Mouse (Mus musculus) heart, adult 9 months (tissue): ENCODE measurements around the gene Zfp410.
"Not testable (repeated sequence)": the region's sequence is repeated elsewhere in the genome, so short reads cannot be mapped to it uniquely, and the experiment has no call there.

ENCODE experiments used
- DNase-seq, 2 experiments: peaks; one replicate each; pipeline ENCODE4 v3.0.0; 2022; ENCODE audit warnings: low spot score in 2 of 2

Gene Zfp410

DNA sequence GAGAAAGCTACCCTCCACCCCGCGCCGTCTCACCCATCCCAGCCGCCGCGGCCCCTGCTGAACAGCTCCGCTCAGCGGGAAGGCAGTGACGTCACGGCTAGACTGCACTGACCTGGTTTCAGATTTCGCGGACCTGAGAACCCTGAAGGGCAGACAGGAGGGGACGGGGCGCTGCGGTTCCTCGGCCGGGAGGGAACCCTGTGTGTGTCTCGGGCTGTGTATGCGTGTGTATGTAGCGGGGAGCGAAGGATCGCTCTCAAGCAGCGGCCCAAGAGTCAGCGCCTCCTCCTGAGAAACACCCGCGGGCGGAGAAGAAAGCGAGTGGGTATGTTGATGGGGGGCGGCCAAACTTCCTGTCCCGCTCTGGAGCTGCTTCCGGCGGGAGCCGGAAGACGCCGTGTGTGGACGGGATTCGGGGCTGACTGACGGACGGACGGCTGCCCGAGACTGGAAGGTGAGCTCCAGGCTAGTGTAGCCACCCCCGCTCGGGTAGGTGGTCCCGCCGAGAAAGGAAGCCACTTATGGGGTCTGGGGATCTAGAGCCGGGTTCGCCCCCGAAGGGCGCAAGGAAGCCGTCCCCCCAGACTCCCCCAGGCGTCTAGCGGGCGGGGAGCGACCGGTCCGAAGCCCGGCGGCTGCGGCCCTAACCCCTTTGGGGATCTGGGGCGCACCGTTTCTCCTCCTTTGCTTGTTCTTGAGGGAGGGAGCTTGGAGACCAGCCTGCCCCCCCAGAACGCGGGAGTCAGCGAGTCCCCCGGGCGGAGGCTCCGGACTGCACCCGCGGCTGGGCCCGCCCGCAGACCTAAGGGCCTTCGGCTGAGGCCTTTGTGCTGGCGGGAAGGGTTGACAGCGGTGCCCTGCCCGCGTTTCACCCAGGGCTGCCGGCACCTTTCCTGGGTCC, at the start of gene Zfp410:
TSS of gene Zfp410 (plus strand) at position 132 of the 901 bp plus-strand sequence.
- peak; percentile 87 to 90 for DNase-seq

DNA sequence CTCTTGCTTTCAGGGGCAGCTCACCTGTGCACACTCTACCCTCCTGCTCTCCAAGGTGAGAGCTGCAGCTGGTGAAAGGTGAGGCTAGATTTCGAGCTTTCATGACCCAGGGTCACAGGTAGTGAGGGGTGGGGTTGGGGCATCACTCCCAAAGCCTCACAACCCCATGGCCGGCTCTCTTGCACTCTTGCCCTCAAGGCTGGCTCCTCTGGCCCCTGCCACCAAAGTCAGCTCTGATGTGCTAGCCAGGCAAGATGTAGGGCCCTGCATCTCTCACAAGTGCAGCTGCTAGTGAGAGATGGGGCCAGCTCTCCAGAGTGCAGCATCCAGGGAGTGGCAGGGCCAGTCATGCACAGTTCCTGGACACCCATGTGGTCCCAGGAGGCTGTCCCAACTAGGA, 49.4 kb upstream of the Zfp410 start:
- DNase-seq, result no peak

DNA sequence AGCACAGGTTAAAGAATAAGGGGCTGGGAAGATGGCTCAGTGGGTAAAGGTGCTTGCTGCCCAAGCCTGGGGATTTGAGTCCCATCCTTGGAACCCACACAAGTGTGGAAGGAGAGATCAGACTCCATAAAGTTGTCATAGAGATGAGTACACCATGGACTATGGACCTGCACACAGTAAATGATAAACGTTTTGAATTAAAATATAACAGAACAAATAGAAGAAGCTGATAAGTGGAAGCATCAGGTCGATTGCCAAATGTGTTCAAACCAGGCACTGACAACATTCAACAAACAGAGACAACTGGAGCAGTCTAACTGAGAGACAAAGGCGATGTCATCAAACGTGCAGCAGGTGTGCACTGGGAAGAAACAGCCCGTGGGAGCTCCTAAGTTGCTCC, 43.3 kb upstream of the Zfp410 start:
- no peak for DNase-seq

- peak; percentile 10 to 19 for DNase-seq
Observed at GRCm38 (mm10) chr12:84275288-84275687, 41.4 kb upstream of the Zfp410 start.

DNA sequence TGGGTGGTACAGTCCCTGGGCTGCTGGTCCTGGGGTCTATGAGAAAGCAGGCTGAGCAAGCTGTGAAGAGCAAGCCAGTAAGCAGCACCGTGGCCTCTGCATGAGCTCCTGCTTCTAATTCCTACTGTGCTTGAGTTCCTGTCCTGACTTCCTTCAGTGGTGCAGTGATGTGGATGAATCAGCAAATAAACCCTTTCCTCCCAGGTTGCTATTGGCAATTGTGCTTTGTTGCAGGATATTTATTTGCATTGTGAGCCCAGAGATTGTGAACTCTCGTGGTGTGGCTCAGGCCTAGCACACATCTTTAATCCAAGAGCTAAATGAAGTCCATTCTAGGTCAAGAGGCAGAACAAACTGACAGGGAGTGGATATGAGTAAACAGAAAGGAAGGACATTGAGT, 40.4 kb upstream of the Zfp410 start:
- no peak for DNase-seq

DNA sequence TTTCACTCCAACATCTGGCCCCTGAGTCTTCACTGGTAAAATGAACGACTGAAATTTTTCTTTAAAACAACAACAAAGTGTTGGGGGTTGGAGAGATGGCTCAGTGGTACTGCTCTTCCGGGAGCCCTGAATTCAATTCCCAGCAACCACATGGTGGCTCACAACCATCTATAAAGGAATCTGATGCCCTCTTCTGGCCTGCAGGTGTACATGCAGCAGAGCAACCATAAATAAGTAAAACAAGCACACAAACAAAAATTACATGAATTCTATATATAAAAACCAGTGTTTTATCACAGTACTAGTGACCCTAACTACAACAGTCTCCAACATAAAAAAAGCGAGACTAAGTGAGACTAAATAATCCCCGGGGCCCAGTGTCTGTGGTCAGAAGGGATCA, 39.9 kb upstream of the Zfp410 start:
- no peak for DNase-seq

DNA sequence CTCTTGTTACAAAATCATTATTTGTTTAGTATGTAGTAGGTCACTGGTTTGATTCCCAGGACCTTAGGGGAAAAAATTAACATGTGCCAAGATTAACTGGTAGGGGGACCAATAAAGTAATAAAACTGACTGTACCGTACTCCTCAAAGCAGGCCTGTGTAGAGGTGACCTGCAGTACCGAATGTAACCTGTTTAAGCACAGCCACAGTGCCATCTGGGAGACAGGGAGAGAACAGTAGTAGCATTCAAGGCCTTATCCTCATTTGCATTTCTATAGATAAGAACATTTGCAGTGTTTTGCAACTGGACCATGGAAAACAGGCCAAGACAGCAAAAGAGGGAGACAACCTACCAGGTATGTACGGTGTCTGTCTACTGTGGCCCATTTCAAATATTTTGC, 38.8 kb upstream of the Zfp410 start:
- DNase-seq, result no peak

- DNase-seq, result no peak
Observed at GRCm38 (mm10) chr12:84278901-84279300, 37.8 kb upstream of the Zfp410 start.

DNA sequence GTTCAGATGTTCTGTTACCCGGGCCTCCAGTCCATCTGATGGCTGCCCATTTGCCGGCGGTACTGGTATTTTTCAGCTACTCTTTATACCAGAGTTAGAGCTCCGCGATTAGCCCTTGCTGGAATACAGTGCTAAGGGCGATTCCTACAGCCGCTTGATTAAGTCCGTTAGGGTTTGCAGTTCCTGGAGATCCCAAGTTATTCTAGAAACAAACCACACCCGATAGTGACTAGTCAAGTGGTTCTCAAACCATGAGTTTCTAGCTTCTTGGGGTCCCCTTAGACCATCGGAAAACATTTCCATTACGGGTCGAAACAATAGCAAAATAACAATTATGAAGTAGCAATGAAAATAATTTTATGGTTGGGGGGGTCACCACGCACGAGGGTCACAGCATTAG, 32.3 kb upstream of the Zfp410 start:
- no peak for DNase-seq

DNA sequence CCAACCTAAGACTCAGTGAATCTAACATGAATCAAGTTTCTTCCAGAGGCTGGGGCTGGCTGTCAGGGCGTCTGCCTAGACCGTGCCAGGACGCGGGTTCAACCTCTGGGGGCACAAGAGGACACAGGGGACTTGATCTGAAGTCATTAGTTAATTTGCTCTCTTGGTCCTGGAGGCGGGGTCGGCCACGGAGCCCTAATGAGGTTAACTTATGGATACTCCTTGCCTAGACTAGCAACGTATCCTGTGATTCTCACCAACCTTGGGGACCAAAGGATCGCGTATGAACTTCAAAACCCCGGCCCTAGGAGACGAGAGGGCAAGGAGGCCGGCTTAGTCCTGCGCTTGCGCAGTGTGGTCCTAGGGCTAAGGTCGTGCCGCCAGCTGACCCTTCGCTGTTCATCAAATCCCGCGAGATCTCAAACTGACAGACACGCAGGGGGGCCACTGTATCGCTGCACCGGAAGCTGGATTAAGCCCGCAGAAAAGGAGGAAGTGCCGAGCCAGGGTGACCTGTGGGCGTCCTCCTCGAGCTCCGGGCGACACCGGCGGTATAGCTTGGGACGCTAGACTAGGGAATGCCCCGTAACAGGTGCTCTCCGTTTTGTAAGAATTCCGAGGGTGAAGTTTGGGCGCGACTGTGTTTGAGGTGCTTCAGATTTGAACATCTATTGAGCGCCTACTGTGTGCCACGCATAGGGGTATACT, 31.6 kb upstream of the Zfp410 start, which contains the start of gene Ptgr2:
TSS of gene Ptgr2 (plus strand) at position 348 of the 708 bp plus-strand sequence.
- peak; percentile 96 to 97 for DNase-seq

GRCm38 (mm10) chr12:84285593-84285968, 31.1 kb upstream of the Zfp410 start:
- no peak for DNase-seq

DNA sequence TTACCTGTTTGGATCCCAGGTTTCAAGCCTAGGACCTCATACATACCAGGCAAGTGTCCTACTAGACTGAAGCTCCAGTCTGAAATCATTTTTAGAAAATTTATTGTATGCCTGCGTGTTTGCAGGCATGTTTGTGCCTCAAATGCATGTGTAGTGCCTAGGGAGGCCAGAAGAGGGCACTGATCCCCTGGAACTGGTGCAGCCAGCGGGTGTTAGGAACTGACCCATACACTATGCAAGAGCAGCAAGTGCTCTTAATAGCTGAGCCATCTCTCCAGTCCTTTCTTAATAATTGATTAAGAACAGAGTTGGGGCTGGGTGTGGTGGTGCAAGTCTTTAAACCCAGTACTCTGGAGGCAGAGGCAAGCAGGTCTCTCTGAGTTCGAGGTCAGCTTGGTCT, 28.2 kb upstream of the Zfp410 start:
- DNase-seq, result peak in 1 of 2 experiments; percentile 21

DNA sequence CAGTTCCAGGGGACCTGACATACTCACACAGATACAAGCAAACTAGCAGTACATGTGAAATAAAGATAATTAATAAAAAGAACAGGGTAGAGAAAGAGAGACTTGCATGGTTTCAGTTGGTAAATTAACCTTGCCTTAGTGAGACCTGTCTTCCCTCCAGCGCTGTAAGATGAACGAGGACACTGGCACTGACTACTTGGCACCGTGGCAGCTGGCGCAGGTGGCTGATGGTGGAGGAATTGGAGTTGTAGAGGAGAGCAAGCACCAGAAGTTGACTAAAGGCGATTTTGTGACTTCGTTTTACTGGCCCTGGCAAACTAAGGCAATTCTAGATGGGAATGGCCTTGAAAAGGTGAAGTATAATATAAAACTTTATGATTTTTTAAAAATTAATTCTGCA, 18.8 kb upstream of the Zfp410 start:
- DNase-seq, result no peak

DNA sequence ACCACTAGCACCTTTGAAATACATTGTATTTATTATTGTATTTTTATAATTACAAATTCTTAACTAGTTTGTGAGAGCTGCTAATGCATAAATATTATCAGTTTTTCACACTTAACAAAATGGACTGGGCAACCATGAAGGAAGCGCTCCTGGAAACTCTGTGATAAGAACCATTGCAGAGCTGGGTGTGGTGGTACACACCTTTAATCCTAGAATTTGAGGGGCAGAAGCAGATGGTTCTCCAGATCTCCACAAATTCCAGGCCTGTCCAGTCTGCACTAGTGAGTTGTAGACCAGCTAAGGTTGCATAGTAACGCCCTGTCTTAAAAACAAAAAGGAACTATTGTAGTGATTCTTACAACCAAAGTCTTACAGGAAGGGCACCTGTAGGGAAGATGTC, 17.4 kb upstream of the Zfp410 start:
- DNase-seq, result no peak

- no peak for DNase-seq
Observed at GRCm38 (mm10) chr12:84304101-84304500, 12.6 kb upstream of the Zfp410 start.

GRCm38 (mm10) chr12:84304554-84304953, 12.1 kb upstream of the Zfp410 start:
- DNase-seq, result no peak

GRCm38 (mm10) chr12:84311306-84311705, 5.3 kb upstream of the Zfp410 start:
- no peak for DNase-seq

- no peak for DNase-seq
Observed at GRCm38 (mm10) chr12:84316006-84316405, 646 bp upstream of the Zfp410 start.

- peak; percentile 35 to 57 for DNase-seq
Observed at GRCm38 (mm10) chr12:84327111-84327512, 10.5 kb downstream of the Zfp410 start.

GRCm38 (mm10) chr12:84336963-84337625, 20.4 kb downstream of the Zfp410 start:
- DNase-seq, result no peak

GRCm38 (mm10) chr12:84347192-84347591, 30.5 kb downstream of the Zfp410 start:
- no peak for DNase-seq

- not testable (repeated sequence) for DNase-seq
Observed at GRCm38 (mm10) chr12:84358699-84359098, 42.0 kb downstream of the Zfp410 start.
